Mouse (Mus musculus) frontal cortex, postnatal 25 days (tissue): ENCODE measurements around the gene 2210011C24Rik.
"Not testable (repeated sequence)": the region's sequence is repeated elsewhere in the genome, so short reads cannot be mapped to it uniquely, and the experiment has no call there.

Experiments used
- DNase-seq, 2 experiments: peaks; one replicate each; pipeline ENCODE4 v3.0.0; 2022; ENCODE audit warnings: low spot score in 2 of 2

The 2210011C24Rik gene

GRCm38 (mm10) chr8:84019738-84020137 is 7.8 kb upstream of the 2210011C24Rik start:
- DNase-seq: no peak

GRCm38 (mm10) chr8:84015833-84016232 is 3.9 kb upstream of the 2210011C24Rik start:
- DNase-seq: no peak

- DNase-seq: no peak
Observed at GRCm38 (mm10) chr8:84012499-84013165, 661 bp upstream of the 2210011C24Rik start.

- DNase-seq: peak; percentile 48 to 53
Observed at GRCm38 (mm10) chr8:84010625-84011611, 1.1 kb downstream of the 2210011C24Rik start.

GRCm38 (mm10) chr8:84009876-84010275 is 2.1 kb downstream of the 2210011C24Rik start:
- DNase-seq: peak; percentile 74 to 86

GRCm38 (mm10) chr8:84008362-84008761 is 3.6 kb downstream of the 2210011C24Rik start:
- no peak for DNase-seq

GRCm38 (mm10) chr8:84005502-84005901 is 6.5 kb downstream of the 2210011C24Rik start:
- DNase-seq: not testable (repeated sequence)

- peak; percentile 83 to 90 for DNase-seq
Observed at GRCm38 (mm10) chr8:84004533-84005201, 7.3 kb downstream of the 2210011C24Rik start.

GRCm38 (mm10) chr8:84003612-84004246 is 8.2 kb downstream of the 2210011C24Rik start:
- DNase-seq: no peak

GRCm38 (mm10) chr8:84002957-84003611 is 8.9 kb downstream of the 2210011C24Rik start:
- DNase-seq: no peak

- no peak for DNase-seq
Observed at GRCm38 (mm10) chr8:84001281-84002000, 10.5 kb downstream of the 2210011C24Rik start, which contains the start of gene 1700067K01Rik. Gene 1700067K01Rik, plus strand, starts transcription at chr8:84001502.

- no peak for DNase-seq
Observed at GRCm38 (mm10) chr8:83999825-84000224, 12.1 kb downstream of the 2210011C24Rik start.

- DNase-seq: no peak
Observed at GRCm38 (mm10) chr8:83999057-83999705, 12.8 kb downstream of the 2210011C24Rik start.

GRCm38 (mm10) chr8:83998231-83999056 is 13.5 kb downstream of the 2210011C24Rik start:
- no peak for DNase-seq

GRCm38 (mm10) chr8:83997511-83998141 is 14.3 kb downstream of the 2210011C24Rik start, which contains the start of gene Samd1:
Gene Samd1, plus strand, starts transcription at chr8:83997672.
- DNase-seq: no peak

- DNase-seq: peak; percentile 45 to 68
Observed at GRCm38 (mm10) chr8:83996567-83997505, 15.1 kb downstream of the 2210011C24Rik start.

- DNase-seq: no peak
Observed at GRCm38 (mm10) chr8:83995973-83996372, 16.0 kb downstream of the 2210011C24Rik start.
